Mouse (Mus musculus): ENCODE data around the gene Slc25a5. TPM values are rescaled to one million over a fixed set of nuclear protein-coding genes. Genes with fewer than 3 reads are reported as not detected.

Slc25a5 gene
- total and polyA plus RNA-seq, 2 experiments: 735 to 759 TPM

DNA sequence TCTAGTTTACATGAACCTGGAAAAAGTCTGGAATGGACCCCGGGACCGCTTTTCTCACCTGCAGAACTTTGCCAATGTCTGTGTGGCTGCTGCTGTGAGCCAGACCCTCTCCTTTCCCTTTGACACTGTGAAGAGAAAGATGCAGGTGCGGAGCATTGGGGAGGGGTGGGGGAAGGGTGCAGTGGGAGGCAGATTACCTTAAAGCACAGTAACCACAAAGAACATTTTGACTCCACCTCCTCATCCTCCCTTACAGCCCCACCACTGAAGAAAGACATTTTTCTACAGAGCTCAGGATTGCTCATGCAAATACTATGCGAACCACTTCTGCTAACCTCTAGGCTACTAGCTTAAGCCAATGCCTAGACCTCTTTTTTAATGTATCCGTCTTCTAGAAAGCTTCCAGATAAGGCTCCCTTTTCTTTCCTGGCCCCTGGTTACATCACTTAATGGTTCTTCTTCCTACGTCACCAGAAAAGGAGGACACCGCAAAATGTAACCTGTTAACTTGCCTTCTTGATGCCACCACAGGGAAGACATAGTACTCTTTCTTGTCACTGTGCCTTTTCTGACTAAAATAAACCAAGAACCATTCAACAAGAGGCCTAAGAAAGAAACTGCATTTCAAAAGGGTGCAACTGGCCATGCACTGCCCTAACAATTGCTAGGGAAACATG, 37.5 kb upstream of the Slc25a5 start:
- TF ChIP-seq CTCF (IDR thresholded peaks at IDR 0.05; ENCODE audit: low read depth, low read length) (no peak), POLR2A (IDR thresholded peaks at IDR 0.05; ENCODE audit: extremely low read depth, insufficient read depth, low read length) (no peak)
- Histone ChIP-seq H3K27ac (replicated peaks; ENCODE audit: insufficient read depth, low read depth, low read length) (no peak overlapping the region), H3K36me3 (ENCODE audit: control insufficient read depth, insufficient read depth, low read length) (no peaks in the 10 kb centered on the region), H3K27me3 (ENCODE audit: control insufficient read depth, insufficient read depth, low read length) (no peaks in the 10 kb centered on the region), H3K4me1 (ENCODE audit: control insufficient read depth, insufficient read depth, low read length) (no peaks in the 10 kb centered on the region; the same call in 1 of the 2 replicates), H3K79me2 (ENCODE audit: control insufficient read depth, insufficient read depth, low read length) (no peaks in the 10 kb centered on the region), H3K4me3 (ENCODE audit: insufficient read depth, low read depth, low read length) (no peak overlapping the region), H3K9ac (ENCODE audit: low read depth, low read length) (no peak overlapping the region)
- DNase-seq (ENCODE audit: extremely low read depth, low read depth, low spot score): no peak
- WGBS: 89% methylated on average over 7 of the region's 7 CpGs

DNA sequence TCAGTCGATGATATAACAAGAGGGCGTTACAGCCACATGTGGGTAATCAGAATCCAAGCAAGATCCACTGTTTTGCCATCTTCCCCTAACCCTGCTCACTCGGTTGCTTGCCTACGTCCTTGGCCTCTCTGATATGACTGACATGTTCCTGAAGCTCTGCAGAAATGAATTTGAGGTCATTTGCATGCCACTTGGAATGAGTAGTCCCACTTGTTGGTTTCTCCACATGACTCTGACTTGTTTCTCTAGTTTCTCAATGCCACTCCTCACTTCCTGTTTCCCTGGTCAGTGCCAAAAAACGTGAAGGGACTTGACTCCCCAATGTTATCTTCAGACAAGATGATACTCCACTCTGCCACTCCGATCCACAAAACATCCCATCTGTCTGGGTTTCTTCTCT, 36.9 kb upstream of the Slc25a5 start:
- no peak overlapping the region for H3K4me3 ChIP-seq (ENCODE audit: insufficient read depth, low read depth, low read length)
- TF ChIP-seq CTCF (IDR thresholded peaks at IDR 0.05; ENCODE audit: low read depth, low read length) (no peak), POLR2A (IDR thresholded peaks at IDR 0.05; ENCODE audit: extremely low read depth, insufficient read depth, low read length) (no peak)
- no peaks in the 10 kb centered on the region for H3K27me3 ChIP-seq (ENCODE audit: control insufficient read depth, insufficient read depth, low read length)
- 59% methylated on average over 6 of the region's 6 CpGs for WGBS
- DNase-seq (ENCODE audit: extremely low read depth, low read depth, low spot score): no peak
- H3K9ac ChIP-seq (ENCODE audit: low read depth, low read length): no peak overlapping the region
- no peak overlapping the region for H3K27ac ChIP-seq (replicated peaks; ENCODE audit: insufficient read depth, low read depth, low read length)
- H3K36me3 ChIP-seq (ENCODE audit: control insufficient read depth, insufficient read depth, low read length): no peaks in the 10 kb centered on the region
- H3K4me1 ChIP-seq (ENCODE audit: control insufficient read depth, insufficient read depth, low read length): no peaks in the 10 kb centered on the region; the same call in 1 of the 2 replicates
- no peaks in the 10 kb centered on the region for H3K79me2 ChIP-seq (ENCODE audit: control insufficient read depth, insufficient read depth, low read length)

GRCm38 (mm10) chrX:36760946-36761635, 34.4 kb upstream of the Slc25a5 start:
- no peak overlapping the region for H3K9ac ChIP-seq (ENCODE audit: low read depth, low read length)
- no peaks in the 10 kb centered on the region; the same call in 1 of the 2 replicates for H3K4me1 ChIP-seq (ENCODE audit: control insufficient read depth, insufficient read depth, low read length)
- TF ChIP-seq CTCF (IDR thresholded peaks at IDR 0.05; ENCODE audit: low read depth, low read length) (0 out of 2 replicates have a peak, but pooled peaks have one; percentile 19), POLR2A (IDR thresholded peaks at IDR 0.05; ENCODE audit: extremely low read depth, insufficient read depth, low read length) (no peak)
- peak; percentile 63 for DNase-seq (ENCODE audit: extremely low read depth, low read depth, low spot score)
- no peaks in the 10 kb centered on the region for H3K36me3 ChIP-seq (ENCODE audit: control insufficient read depth, insufficient read depth, low read length)
- H3K27me3 ChIP-seq (ENCODE audit: control insufficient read depth, insufficient read depth, low read length): no peaks in the 10 kb centered on the region
- no peaks in the 10 kb centered on the region for H3K79me2 ChIP-seq (ENCODE audit: control insufficient read depth, insufficient read depth, low read length)
- 58% methylated on average over 6 of the region's 6 CpGs for WGBS
- H3K4me3 ChIP-seq (ENCODE audit: insufficient read depth, low read depth, low read length): no peak overlapping the region
- no peak overlapping the region; the same call in 1 of the 2 replicates for H3K27ac ChIP-seq (replicated peaks; ENCODE audit: insufficient read depth, low read depth, low read length)

DNA sequence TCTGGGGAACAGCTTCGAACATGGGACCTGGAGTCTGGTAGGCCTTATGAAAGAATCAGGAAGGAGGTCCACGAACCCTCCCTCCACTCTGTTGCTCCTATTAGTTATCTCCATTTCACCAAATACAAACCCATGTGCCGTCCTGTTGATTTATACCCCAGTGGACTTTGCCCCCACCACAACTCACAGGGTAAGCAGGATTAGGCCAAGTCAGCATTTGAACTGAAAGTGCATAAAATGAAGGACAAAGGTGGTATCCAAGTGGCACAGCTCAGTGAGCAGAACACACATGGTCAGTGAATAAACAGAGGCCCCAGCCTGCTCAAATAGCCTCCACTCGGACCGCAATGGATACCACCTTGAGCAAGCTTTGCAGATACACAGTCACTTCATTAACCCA, 33.2 kb upstream of the Slc25a5 start:
- no peaks in the 10 kb centered on the region for H3K27me3 ChIP-seq (ENCODE audit: control insufficient read depth, insufficient read depth, low read length)
- no peak overlapping the region for H3K9ac ChIP-seq (ENCODE audit: low read depth, low read length)
- H3K36me3 ChIP-seq (ENCODE audit: control insufficient read depth, insufficient read depth, low read length): no peaks in the 10 kb centered on the region
- H3K79me2 ChIP-seq (ENCODE audit: control insufficient read depth, insufficient read depth, low read length): no peaks in the 10 kb centered on the region
- H3K27ac ChIP-seq (replicated peaks; ENCODE audit: insufficient read depth, low read depth, low read length): peak overlapping the region; percentile 48; the same call in 1 of the 2 replicates
- no peak overlapping the region for H3K4me3 ChIP-seq (ENCODE audit: insufficient read depth, low read depth, low read length)
- DNase-seq (ENCODE audit: extremely low read depth, low read depth, low spot score): peak; percentile 78
- TF ChIP-seq POLR2A (IDR thresholded peaks at IDR 0.05; ENCODE audit: extremely low read depth, insufficient read depth, low read length): no peak
- TF ChIP-seq CTCF (IDR thresholded peaks at IDR 0.05; ENCODE audit: low read depth, low read length): no peak
- no peaks in the 10 kb centered on the region; the same call in 1 of the 2 replicates for H3K4me1 ChIP-seq (ENCODE audit: control insufficient read depth, insufficient read depth, low read length)
- WGBS: 37% methylated on average over 5 of the region's 5 CpGs

- Histone ChIP-seq H3K4me3 (ENCODE audit: insufficient read depth, low read depth, low read length) (no peak overlapping the region), H3K27me3 (ENCODE audit: control insufficient read depth, insufficient read depth, low read length) (no peaks in the 10 kb centered on the region), H3K4me1 (ENCODE audit: control insufficient read depth, insufficient read depth, low read length) (no peaks in the 10 kb centered on the region; the same call in 1 of the 2 replicates), H3K9ac (ENCODE audit: low read depth, low read length) (no peak overlapping the region), H3K79me2 (ENCODE audit: control insufficient read depth, insufficient read depth, low read length) (no peaks in the 10 kb centered on the region), H3K36me3 (ENCODE audit: control insufficient read depth, insufficient read depth, low read length) (no peaks in the 10 kb centered on the region), H3K27ac (replicated peaks; ENCODE audit: insufficient read depth, low read depth, low read length) (peak overlapping the region; percentile 48; the same call in 1 of the 2 replicates)
- TF ChIP-seq CTCF (IDR thresholded peaks at IDR 0.05; ENCODE audit: low read depth, low read length) (no peak), POLR2A (IDR thresholded peaks at IDR 0.05; ENCODE audit: extremely low read depth, insufficient read depth, low read length) (no peak)
- peak; percentile 37 for DNase-seq (ENCODE audit: extremely low read depth, low read depth, low spot score)
- WGBS: 45% methylated on average over 4 of the region's 4 CpGs
Observed at GRCm38 (mm10) chrX:36762894-36763293, 32.6 kb upstream of the Slc25a5 start.

Data from liver, adult 2 months (tissue).